Mouse (Mus musculus): ENCODE data around the gene Tmem199.
A peak's percentile ranks its signal among the peaks of the same experiment; 100 is the strongest.

Gene Tmem199

DNA sequence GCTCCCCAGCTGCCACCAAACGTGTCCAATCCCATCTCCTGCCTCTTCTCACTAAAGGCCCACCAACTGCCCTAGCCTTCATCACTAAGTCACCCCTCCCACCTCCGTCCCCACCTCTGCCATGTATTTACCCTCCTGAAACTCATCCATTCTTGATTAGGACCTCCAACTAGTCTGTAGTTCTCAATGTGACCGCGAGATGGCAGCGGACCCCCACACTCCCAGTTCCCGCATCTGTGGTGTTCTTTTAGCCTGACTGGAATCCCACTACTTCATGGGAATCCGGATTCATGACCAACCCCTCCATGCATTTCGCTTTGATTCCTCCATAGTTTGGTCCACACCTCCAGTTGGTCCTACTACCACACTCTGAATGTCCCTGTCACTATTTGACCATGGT is 23.8 kb downstream of the Tmem199 start:
- DNase-seq (ENCODE audit: extremely low read depth, low read depth), result no peak

DNA sequence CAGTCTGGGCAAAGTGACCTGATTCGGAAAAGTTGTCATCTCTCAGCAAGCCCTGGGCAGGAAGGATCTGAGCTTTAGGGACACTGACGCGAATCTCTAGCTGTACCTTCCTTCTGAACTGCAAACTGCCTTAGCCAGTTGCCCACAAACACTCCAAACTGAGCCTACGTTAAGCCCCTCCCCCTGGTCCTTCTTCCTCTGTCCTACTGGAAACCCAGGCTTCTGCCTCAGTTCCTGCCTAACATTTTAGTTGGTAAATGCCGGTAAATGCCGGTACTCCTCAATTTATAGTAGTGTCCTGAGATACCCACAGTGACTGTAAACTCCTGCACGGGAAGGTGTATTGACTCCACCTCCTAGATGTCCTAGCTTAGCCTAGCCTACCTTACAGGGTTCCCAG is 28.3 kb downstream of the Tmem199 start:
- DNase-seq (ENCODE audit: extremely low read depth, low read depth), result no peak

DNA sequence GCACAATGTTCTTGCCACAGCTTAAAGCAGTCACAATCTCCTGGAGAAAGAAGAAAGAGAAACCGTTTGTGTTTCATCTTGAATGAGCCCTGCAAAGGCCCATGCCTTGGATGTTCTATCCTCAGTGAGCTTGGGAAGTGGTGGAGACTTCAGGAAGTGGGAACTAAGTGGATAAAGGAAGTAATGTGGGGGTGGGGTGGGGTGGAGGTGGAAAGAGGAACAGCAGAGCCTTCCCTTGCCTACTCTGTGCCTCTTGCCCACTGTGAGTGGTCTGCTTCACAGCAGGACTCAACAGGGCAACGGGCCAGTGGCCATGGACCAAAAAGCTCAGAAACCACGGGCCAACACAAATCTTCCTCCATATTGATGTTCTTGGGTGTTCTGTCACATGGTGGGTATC is 36.7 kb downstream of the Tmem199 start:
- DNase-seq (ENCODE audit: extremely low read depth, low read depth), result peak; percentile 36

DNA sequence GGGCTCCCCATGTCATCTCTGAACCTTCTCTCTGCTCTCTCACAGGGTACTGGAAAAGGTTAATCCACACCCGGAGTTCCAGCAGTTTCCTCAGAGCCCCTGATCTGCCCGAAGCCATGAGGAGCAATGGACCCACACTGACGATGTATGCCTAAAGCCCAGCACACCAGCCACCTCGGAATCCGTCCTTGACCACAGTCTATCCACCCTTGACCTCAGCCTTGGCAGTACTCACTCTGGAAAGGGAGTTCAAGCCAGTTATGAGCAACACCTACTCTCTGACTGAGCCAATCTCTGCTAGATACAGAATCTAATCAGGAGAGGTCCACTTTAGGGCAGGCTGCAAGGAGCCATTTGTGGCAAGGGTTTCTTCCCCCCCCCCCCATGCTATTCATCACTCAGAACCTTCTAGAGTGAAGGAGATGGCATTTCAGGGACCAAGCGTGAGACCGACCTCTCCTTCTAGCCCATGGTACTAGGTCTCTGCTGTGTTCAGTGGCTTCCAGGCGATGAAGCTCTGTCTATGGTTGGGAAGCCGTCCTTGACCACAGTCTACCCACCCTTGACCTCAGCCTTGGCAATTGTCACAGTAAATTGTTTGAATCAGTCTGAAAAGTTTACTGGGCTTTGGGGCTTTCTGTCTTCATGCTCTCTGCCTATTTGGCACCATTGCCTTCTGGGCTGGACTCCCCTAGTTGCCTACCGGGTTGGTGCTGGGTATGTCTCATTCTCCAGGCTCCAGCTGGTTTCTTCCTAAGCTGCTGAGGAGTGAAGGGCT is 40.5 kb downstream of the Tmem199 start:
- DNase-seq (ENCODE audit: extremely low read depth, low read depth), result no peak

DNA sequence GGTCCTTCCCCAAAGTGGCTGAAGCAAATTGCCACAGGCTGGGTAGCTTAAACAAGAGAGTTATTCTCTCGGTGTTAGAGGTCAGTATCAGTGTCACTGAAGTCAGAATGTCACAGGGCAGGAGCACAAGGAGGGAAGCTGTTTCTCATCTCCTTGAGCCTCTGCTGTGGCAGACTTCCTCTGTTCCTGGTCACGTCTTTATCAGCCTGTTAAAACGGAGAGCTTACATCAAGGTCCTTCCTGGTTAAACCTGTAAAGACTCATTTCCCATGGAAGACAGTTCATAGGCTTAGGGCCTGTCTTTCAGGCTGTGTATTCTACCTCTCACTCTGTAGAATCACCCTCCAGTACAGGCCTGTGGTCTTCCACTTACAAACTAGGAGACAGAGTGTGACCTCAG is 44.0 kb downstream of the Tmem199 start:
- no peak for DNase-seq (ENCODE audit: extremely low read depth, low read depth)

DNA sequence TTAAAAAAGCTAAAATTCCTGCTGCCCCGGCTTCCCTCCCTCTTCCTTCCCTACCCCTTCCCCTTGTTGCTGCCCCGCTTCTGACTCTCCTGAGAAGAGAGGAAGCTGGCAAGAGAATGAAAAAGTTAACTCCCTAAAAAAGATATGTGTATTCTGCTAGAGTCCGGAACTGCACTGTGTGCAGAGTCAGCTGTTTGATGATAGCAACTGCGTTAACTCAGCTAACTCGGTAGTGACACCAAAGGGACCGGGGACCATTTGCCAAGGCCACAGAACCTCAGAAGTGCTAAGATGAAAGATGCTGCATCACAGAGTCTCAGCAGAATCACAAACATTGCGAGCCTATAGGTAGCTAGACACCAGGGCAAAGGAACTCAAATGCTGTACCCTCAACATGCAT is 44.5 kb downstream of the Tmem199 start:
- peak; percentile 51 for DNase-seq (ENCODE audit: extremely low read depth, low read depth)

DNA sequence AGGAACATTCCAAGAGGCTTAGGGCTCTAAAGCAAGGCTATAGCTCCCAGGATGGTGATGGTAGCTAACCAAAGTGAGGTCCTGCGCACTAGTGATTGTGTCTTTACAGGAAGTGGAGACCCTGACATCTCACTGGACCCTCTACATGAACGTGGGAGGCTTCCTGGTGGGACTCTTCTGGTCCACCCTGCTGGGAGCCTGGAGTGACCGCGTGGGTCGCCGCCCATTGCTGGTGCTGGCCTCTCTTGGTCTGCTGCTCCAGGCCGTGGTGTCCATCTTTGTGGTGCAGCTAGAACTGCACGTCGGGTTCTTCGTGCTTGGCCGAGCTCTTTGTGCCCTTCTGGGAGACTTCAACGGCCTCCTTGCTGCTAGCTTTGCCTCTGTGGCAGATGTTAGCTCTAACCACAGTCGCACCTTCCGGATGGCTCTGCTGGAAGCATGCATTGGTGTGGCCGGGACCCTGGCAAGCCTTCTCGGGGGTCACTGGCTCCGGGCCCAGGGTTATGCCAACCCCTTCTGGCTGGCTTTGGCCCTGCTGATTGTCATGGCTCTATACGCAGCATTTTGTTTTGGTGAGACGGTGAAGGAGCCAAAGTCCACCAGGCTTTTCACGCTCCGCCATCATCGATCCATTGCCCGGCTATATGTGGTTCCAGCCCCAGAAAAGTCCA is 45.6 kb downstream of the Tmem199 start:
- DNase-seq (ENCODE audit: extremely low read depth, low read depth), result no peak

DNA sequence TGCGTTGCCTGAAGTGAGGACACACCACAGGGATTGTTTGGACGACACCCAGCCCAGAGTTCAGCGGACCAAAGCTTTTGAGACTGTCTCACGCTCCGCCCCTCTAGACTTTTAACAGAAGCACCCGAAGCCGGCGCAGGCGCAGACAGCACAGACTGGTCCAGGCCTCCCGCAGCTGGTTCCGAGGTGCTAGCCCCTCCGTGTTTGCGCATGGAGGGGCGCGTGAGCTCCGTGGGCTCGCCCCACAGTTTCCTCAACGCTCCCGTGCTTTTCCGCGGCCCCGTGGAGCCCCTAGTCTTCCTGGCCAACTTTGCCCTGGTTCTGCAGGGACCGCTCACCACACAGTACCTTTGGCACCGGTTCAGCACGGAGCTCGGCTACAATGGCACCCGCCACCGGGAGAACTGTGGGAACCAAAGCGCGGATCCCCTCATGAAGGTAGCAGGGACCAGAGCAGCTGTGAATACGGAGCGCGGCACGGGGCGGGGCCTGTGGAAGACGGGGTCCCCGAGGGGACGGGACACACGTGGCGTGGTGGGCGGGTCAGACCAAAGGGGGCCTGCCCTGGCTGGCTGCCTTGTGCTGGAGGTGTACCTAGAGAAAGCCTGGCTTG is 46.3 kb downstream of the Tmem199 start, which contains the start of gene Slc46a1:
Slc46a1 (plus strand) TSS at position 130 of the 613 bp plus-strand sequence.
- peak; percentile 51 for DNase-seq (ENCODE audit: extremely low read depth, low read depth)

DNA sequence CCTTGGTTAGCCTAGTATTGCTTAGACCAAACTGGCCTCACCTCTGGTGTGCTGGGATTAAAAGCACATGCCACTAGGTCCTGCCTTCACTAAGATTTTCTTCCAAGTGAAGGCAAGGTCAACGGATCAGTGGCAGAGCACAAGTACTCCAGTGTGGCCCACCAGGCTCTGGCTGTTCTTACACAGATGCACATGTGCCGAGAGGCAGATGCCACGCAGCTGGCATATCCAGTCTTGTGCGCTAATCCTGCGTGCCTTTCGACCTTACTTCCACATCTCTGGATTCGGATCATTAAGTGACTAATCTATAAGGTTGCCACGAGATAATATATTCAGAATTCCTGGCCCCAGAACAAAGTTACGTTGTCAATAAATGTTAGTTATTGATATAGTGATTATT is 46.9 kb downstream of the Tmem199 start:
- no peak for DNase-seq (ENCODE audit: extremely low read depth, low read depth)

DNA sequence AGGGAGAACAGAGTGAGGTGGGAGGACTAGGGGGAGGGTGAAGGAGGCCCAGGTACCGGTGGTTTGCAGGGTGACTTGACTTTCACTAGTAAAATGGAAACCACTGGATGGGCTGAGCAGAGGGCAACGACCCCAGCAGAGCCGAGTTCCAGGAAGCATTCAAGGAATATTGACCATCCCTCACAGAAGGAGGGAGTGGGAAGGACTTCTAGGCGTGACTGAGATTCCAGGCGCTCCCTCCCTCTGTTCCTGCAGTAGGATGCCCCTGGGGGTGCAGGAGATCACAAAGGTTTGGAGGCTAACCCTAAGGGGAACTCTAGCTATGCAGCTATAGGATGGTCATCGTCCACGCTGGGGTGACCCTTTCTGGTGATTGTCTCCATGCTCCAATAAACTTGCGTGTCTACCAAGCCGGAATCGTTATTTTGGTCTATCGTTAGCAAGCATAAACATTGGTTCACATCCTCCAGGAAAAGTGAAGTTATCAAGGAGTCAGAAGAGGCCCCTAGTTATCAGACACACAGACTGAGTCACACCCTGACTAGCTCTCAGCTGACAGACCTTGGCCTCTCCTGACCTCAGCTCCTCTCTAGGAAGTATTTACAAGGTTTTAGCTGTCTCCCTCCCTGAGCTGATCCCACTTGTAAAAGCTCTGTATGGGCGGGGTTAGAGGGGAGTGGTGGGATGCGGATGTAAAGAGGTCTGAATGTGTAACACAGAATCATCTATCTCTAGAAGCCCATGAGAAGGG is 48.5 kb downstream of the Tmem199 start:
- DNase-seq (ENCODE audit: extremely low read depth, low read depth), result peak; percentile 41

DNA sequence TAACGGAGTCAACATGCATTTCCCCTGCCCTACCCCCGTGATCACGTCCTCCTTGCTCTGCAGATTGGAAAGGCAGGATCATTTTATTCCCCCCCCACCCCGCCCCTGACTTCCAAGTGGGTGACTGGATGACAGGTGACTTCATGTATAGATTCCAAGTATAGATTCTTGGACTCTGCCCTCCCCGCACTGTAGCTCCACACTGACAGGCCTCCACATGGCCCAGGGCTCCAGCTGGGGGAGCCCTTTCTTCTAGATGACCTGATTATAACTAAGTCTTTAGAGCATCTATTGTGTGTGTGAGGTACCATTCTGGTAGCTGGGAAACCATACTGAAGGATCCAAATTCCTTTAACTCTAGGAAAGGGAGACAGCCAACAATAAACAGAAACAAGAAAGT is 49.3 kb downstream of the Tmem199 start:
- DNase-seq (ENCODE audit: extremely low read depth, low read depth), result no peak

DNA sequence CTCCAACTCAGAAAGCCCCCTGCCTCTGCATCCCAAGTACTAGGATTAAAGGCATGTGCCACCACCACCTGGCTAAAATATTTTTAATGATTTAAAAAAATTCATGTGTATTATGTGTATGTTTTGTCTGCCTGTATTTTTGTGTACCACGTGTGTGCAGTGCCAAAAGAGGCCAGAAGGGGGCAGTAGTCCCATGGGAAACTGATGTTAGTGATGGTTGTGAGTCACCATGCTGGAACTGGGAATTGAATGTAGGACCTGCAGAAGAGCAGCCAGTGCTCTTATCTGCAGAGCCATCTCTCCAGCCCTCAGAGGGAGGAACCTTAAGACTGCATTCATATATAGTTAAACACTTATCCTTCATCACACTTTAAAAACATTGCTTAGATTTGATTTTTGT is 50.1 kb downstream of the Tmem199 start:
- DNase-seq (ENCODE audit: extremely low read depth, low read depth), result no peak

DNA sequence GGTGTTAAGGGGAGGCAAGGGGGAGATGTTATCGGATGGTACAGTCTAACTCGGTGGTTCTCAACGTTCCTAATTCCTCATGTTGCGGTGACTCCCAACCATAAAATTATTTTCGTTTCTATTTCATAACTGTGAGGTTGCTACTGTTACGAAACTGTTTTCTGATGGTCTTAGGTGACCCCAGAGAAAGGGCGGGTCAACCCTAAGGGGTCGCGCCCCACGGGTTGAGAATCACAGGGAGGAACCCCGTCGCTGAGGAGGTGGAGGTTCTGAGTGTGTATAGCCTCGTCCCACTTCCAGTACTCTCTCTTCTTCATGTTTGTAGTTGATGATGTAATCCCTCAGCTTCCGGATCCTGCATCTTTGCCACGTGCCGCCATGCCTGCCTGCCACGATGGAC is 53.2 kb downstream of the Tmem199 start:
- no peak for DNase-seq (ENCODE audit: extremely low read depth, low read depth)
